Mouse (Mus musculus): ENCODE data around the gene Hdc.

- TF ChIP-seq HCFC1 (IDR thresholded peaks at IDR 0.05; ENCODE audit: borderline replicate concordance, insufficient read depth, low read length) = no peak
- no peak for TF ChIP-seq CHD2 (IDR thresholded peaks at IDR 0.05; ENCODE audit: low read depth, low read length)
- TF ChIP-seq ZNF384 (IDR thresholded peaks at IDR 0.05; ENCODE audit: low read depth, low read length) = no peak
- no peak for TF ChIP-seq MAFK (IDR thresholded peaks at IDR 0.05; ENCODE audit: insufficient read depth, low read depth, low read length)
Measured at GRCm38 (mm10) chr2:126555533-126555932, 63.6 kb downstream of the Hdc start.

Measured in ES-E14 (cell line).